Mouse (Mus musculus): ENCODE data around the gene Sh3bp5. TPM values are rescaled to one million over a fixed set of nuclear protein-coding genes. Genes with fewer than 3 reads are reported as not detected.

The Sh3bp5 gene
- polyA plus RNA-seq, 1 experiment from 2014 or later, result 161 TPM

- ATAC-seq (replicated peaks), result no peak
- Histone ChIP-seq H3K4me3 (peak overlapping the region; percentile 91), H3K27ac (no peak overlapping the region), H3K36me3 (replicated peaks) (0 out of 2 replicates have a peak, but pooled peaks cover 3% of the 10 kb centered on the region), H3K27me3 (replicated peaks) (0 out of 2 replicates have a peak, but pooled peaks cover 4% of the 10 kb centered on the region), H3K4me1 (peaks cover 24% of the 10 kb centered on the region), H3K4me2 (peak overlapping the region; percentile 56), H3K9me3 (no peaks in the 10 kb centered on the region), H3K9ac (no peak overlapping the region)
Observed at GRCm38 (mm10) chr14:31337947-31338346, 97.9 kb downstream of the Sh3bp5 start.

GRCm38 (mm10) chr14:31337406-31337805 is 98.5 kb downstream of the Sh3bp5 start:
- H3K27ac ChIP-seq, result no peak overlapping the region
- peaks cover 24% of the 10 kb centered on the region for H3K4me1 ChIP-seq
- H3K4me2 ChIP-seq, result peak overlapping the region; percentile 56
- WGBS, result 44% methylated on average over 7 of the region's 7 CpGs
- H3K9me3 ChIP-seq, result no peaks in the 10 kb centered on the region
- no peak for ATAC-seq (replicated peaks)
- H3K4me3 ChIP-seq, result peak overlapping the region; percentile 91
- H3K36me3 ChIP-seq (replicated peaks), result 0 out of 2 replicates have a peak, but pooled peaks cover 3% of the 10 kb centered on the region
- peak overlapping the region; percentile 78 for H3K9ac ChIP-seq
- 0 out of 2 replicates have a peak, but pooled peaks cover 4% of the 10 kb centered on the region for H3K27me3 ChIP-seq (replicated peaks)

GRCm38 (mm10) chr14:31336369-31337155 is 99.3 kb downstream of the Sh3bp5 start, which contains the start of gene Capn7:
Gene Capn7 (plus strand): TSS chr14:31336638.
- Histone ChIP-seq H3K4me3 (peak within 1 kb of the TSS; percentile 91), H3K4me2 (peak within 1 kb of the TSS; percentile 56), H3K27ac (peak within 1 kb of the TSS; percentile 91), H3K4me1 (peaks cover 24% of the 10 kb centered on the region), H3K9me3 (no peaks in the 10 kb centered on the region), H3K27me3 (replicated peaks) (0 out of 2 replicates have a peak, but pooled peaks cover 4% of the 10 kb centered on the region), H3K9ac (peak within 1 kb of the TSS; percentile 78), H3K36me3 (replicated peaks) (0 out of 2 replicates have a peak, but pooled peaks cover 3% of the 10 kb centered on the region)
- ATAC-seq (replicated peaks), result peak; percentile 98
- WGBS, result under 1% methylated on average over 78 of the region's 78 CpGs

GRCm38 (mm10) chr14:31335765-31336164 is 100.1 kb downstream of the Sh3bp5 start:
- H3K4me2 ChIP-seq, result peak overlapping the region; percentile 56
- ATAC-seq (replicated peaks), result no peak; the same call in 1 of the 2 replicates
- H3K4me3 ChIP-seq, result peak overlapping the region; percentile 91
- H3K27ac ChIP-seq, result peak overlapping the region; percentile 91
- no peaks in the 10 kb centered on the region for H3K9me3 ChIP-seq
- peak overlapping the region; percentile 36; the same call in 1 of the 2 replicates for H3K9ac ChIP-seq
- H3K4me1 ChIP-seq, result peaks cover 24% of the 10 kb centered on the region
- WGBS, result 52% methylated on average over 3 of the region's 3 CpGs
- 0 out of 2 replicates have a peak, but pooled peaks cover 2% of the 10 kb centered on the region for H3K36me3 ChIP-seq (replicated peaks)
- H3K27me3 ChIP-seq (replicated peaks), result 0 out of 2 replicates have a peak, but pooled peaks cover 4% of the 10 kb centered on the region

- no peak overlapping the region for H3K9ac ChIP-seq
- H3K36me3 ChIP-seq (replicated peaks), result no peaks in the 10 kb centered on the region
- H3K4me3 ChIP-seq, result no peak overlapping the region
- WGBS, result 79% methylated on average over 4 of the region's 4 CpGs
- H3K4me2 ChIP-seq, result no peak overlapping the region
- no peak overlapping the region for H3K27ac ChIP-seq
- H3K27me3 ChIP-seq (replicated peaks), result 0 out of 2 replicates have a peak, but pooled peaks cover 4% of the 10 kb centered on the region
- no peak for ATAC-seq (replicated peaks)
- H3K9me3 ChIP-seq, result no peaks in the 10 kb centered on the region
- H3K4me1 ChIP-seq, result peaks cover 6% of the 10 kb centered on the region
Observed at GRCm38 (mm10) chr14:31330957-31331356, 104.9 kb downstream of the Sh3bp5 start.

GRCm38 (mm10) chr14:31329741-31330140 is 106.1 kb downstream of the Sh3bp5 start:
- Histone ChIP-seq H3K4me1 (no peaks in the 10 kb centered on the region), H3K4me2 (no peak overlapping the region), H3K36me3 (replicated peaks) (no peaks in the 10 kb centered on the region), H3K4me3 (no peak overlapping the region), H3K27ac (no peak overlapping the region), H3K27me3 (replicated peaks) (no peaks in the 10 kb centered on the region), H3K9ac (no peak overlapping the region), H3K9me3 (no peaks in the 10 kb centered on the region)
- 61% methylated on average over 2 of the region's 2 CpGs for WGBS
- ATAC-seq (replicated peaks), result no peak

GRCm38 (mm10) chr14:31327681-31328080 is 108.2 kb downstream of the Sh3bp5 start:
- no peaks in the 10 kb centered on the region for H3K9me3 ChIP-seq
- whole genome bisulfite sequencing, result 83% methylated on average over 4 of the region's 4 CpGs
- H3K4me2 ChIP-seq, result no peak overlapping the region
- ATAC-seq (replicated peaks), result no peak
- H3K27ac ChIP-seq, result no peak overlapping the region
- H3K9ac ChIP-seq, result no peak overlapping the region
- H3K4me3 ChIP-seq, result no peak overlapping the region
- H3K36me3 ChIP-seq (replicated peaks), result no peaks in the 10 kb centered on the region
- no peaks in the 10 kb centered on the region for H3K27me3 ChIP-seq (replicated peaks)
- peaks cover 5% of the 10 kb centered on the region; the same call in 1 of the 2 replicates for H3K4me1 ChIP-seq

- ATAC-seq (replicated peaks), result no peak
Observed at GRCm38 (mm10) chr14:31327196-31327595, 108.7 kb downstream of the Sh3bp5 start.

GRCm38 (mm10) chr14:31326770-31327169 is 109.1 kb downstream of the Sh3bp5 start:
- Histone ChIP-seq H3K27me3 (replicated peaks) (no peaks in the 10 kb centered on the region), H3K9me3 (no peaks in the 10 kb centered on the region), H3K36me3 (replicated peaks) (no peaks in the 10 kb centered on the region), H3K4me1 (peaks cover 5% of the 10 kb centered on the region; the same call in 1 of the 2 replicates), H3K27ac (no peak overlapping the region), H3K9ac (no peak overlapping the region), H3K4me3 (no peak overlapping the region), H3K4me2 (no peak overlapping the region)
- no peak for ATAC-seq (replicated peaks)
- 78% methylated on average over 7 of the region's 7 CpGs for whole genome bisulfite sequencing

More at GRCm38 (mm10) chr14:31327196-31327595, 108.7 kb downstream of the Sh3bp5 start:
- no peaks in the 10 kb centered on the region for H3K27me3 ChIP-seq (replicated peaks)
- H3K9me3 ChIP-seq, result no peaks in the 10 kb centered on the region
- H3K27ac ChIP-seq, result no peak overlapping the region
- H3K4me2 ChIP-seq, result no peak overlapping the region
- peaks cover 5% of the 10 kb centered on the region; the same call in 1 of the 2 replicates for H3K4me1 ChIP-seq
- H3K36me3 ChIP-seq (replicated peaks), result no peaks in the 10 kb centered on the region
- H3K9ac ChIP-seq, result no peak overlapping the region
- no peak overlapping the region for H3K4me3 ChIP-seq
- WGBS, result 93% methylated on average over 1 of the region's 1 CpGs

- H3K36me3 ChIP-seq (replicated peaks), result no peaks in the 10 kb centered on the region
- H3K27ac ChIP-seq, result no peak overlapping the region
- no peak overlapping the region for H3K4me2 ChIP-seq
- H3K4me3 ChIP-seq, result no peak overlapping the region
- H3K9ac ChIP-seq, result no peak overlapping the region
- ATAC-seq (replicated peaks), result no peak
- peaks cover 5% of the 10 kb centered on the region; the same call in 1 of the 2 replicates for H3K4me1 ChIP-seq
- no peaks in the 10 kb centered on the region for H3K27me3 ChIP-seq (replicated peaks)
- WGBS, result 51% methylated on average over 5 of the region's 5 CpGs
- no peaks in the 10 kb centered on the region for H3K9me3 ChIP-seq
Observed at GRCm38 (mm10) chr14:31325551-31325950, 110.3 kb downstream of the Sh3bp5 start.

- Histone ChIP-seq H3K4me1 (peaks cover 5% of the 10 kb centered on the region; the same call in 1 of the 2 replicates), H3K9me3 (no peaks in the 10 kb centered on the region), H3K36me3 (replicated peaks) (no peaks in the 10 kb centered on the region), H3K4me2 (no peak overlapping the region), H3K4me3 (no peak overlapping the region), H3K27ac (no peak overlapping the region), H3K9ac (no peak overlapping the region), H3K27me3 (replicated peaks) (no peaks in the 10 kb centered on the region)
- ATAC-seq (replicated peaks), result no peak
- 63% methylated on average over 10 of the region's 10 CpGs for WGBS
Observed at GRCm38 (mm10) chr14:31324851-31325250, 111.0 kb downstream of the Sh3bp5 start.
